ENCODE assay signal across 8 mouse cellular contexts in genomic region chr1:184791109-184791508, GRCm38 (mm10). TPM values are rescaled to one million over a fixed set of nuclear protein-coding genes. Genes with fewer than 3 reads are reported as not detected.
DNase-seq lines count a peak whose midpoint lies in the region; ATAC-seq lines count a peak whose summit lies in the region.

No protein-coding gene starts in this region.

- DNase-seq in hindbrain, embryonic 14.5 days (ENCODE audit: low spot score) = peak; percentile 79
- peak; percentile 44 for DNase-seq in urinary bladder, postnatal 14 days (ENCODE audit: low spot score)
- no peak for DNase-seq in urinary bladder, postnatal 4 days (ENCODE audit: low spot score in 2 of 2)
- DNase-seq in cerebellum, postnatal 10 days = peak; percentile 61 to 73
- peak; percentile 38 for DNase-seq in left cerebral cortex, postnatal 4 days
- peak; percentile 51 for DNase-seq in thymus, postnatal 14 days
- DNase-seq in ovary, postnatal 14 days (ENCODE audit: low spot score) = no peak

- intact Hi-C loops in left cerebral cortex, postnatal 4 days (cut with DNase I) = no loop called here

- no peaks in the 10 kb centered on the region for H3K36me3 ChIP-seq in hindbrain, embryonic 14.5 days (replicated peaks; ENCODE audit: control insufficient read depth, insufficient read depth)
- no peaks in the 10 kb centered on the region for H3K36me3 ChIP-seq in hindbrain, embryonic 16.5 days (ENCODE audit: control insufficient read depth, insufficient read depth, low read length)

- H3K4me2 ChIP-seq in hindbrain, embryonic 14.5 days (replicated peaks) = no peak overlapping the region
- no peak overlapping the region for H3K4me2 ChIP-seq in hindbrain, embryonic 16.5 days (ENCODE audit: low read length)

- WGBS in hindbrain, embryonic 14.5 days = 12% methylated on average over 2 of the region's 2 CpGs
- 11% methylated on average over 2 of the region's 2 CpGs for WGBS in hindbrain, embryonic 16.5 days

- H3K4me1 ChIP-seq in hindbrain, embryonic 14.5 days (replicated peaks; ENCODE audit: control insufficient read depth, insufficient read depth, low read length) = no peaks in the 10 kb centered on the region
- peaks cover 4% of the 10 kb centered on the region; the same call in 1 of the 2 replicates for H3K4me1 ChIP-seq in hindbrain, embryonic 16.5 days (ENCODE audit: control insufficient read depth, insufficient read depth, low read depth, low read length)

- H3K27me3 ChIP-seq in hindbrain, embryonic 14.5 days (ENCODE audit: control insufficient read depth, insufficient read depth, low read length) = no peaks in the 10 kb centered on the region
- H3K27me3 ChIP-seq in hindbrain, embryonic 16.5 days (replicated peaks; ENCODE audit: control insufficient read depth, insufficient read depth, low read length) = peaks cover 3% of the 10 kb centered on the region; the same call in 1 of the 2 replicates

- ATAC-seq in hindbrain, embryonic 14.5 days (ENCODE audit: low FRiP score) = no peak
- no peak for ATAC-seq in hindbrain, embryonic 16.5 days

- H3K4me3 ChIP-seq in hindbrain, embryonic 14.5 days (replicated peaks; ENCODE audit: low read length) = no peak overlapping the region
- no peak overlapping the region for H3K4me3 ChIP-seq in hindbrain, embryonic 16.5 days (ENCODE audit: low read length)

- H3K27ac ChIP-seq in hindbrain, embryonic 14.5 days = no peak overlapping the region
- no peak overlapping the region for H3K27ac ChIP-seq in hindbrain, embryonic 16.5 days (ENCODE audit: low read depth, low read length)

- H3K9me3 ChIP-seq in hindbrain, embryonic 14.5 days (ENCODE audit: control insufficient read depth, low read length) = no peaks in the 10 kb centered on the region
- H3K9me3 ChIP-seq in hindbrain, embryonic 16.5 days (ENCODE audit: control insufficient read depth, low read length) = no peaks in the 10 kb centered on the region

- H3K9ac ChIP-seq in hindbrain, embryonic 14.5 days = no peak overlapping the region
- no peak overlapping the region for H3K9ac ChIP-seq in hindbrain, embryonic 16.5 days (ENCODE audit: low read depth, low read length)

RNA-seq across cellular contexts. Expression of gene Marc1, which starts 20.0 kb away (rescaled TPM):
- polyA plus RNA-seq in hindbrain, embryonic 14.5 days (2014; fragmentation: Nextera tagmentation; extraction: Ambion mirVana) = 0.21 and 0.33 TPM in 2 replicates
- polyA plus RNA-seq in hindbrain, embryonic 16.5 days (2015; fragmentation: Nextera tagmentation; extraction: Ambion mirVana) = 0.24 and 0.30 TPM in 2 replicates
- total RNA-seq in left cerebral cortex, postnatal 4 days (2021) = under 1 TPM in 1 of 2 experiments, not detected in 1; 0.28 TPM

RNA-seq across cellular contexts. Expression of gene Marc2, which starts 55.1 kb away (rescaled TPM):
- polyA plus RNA-seq in hindbrain, embryonic 14.5 days (2014; fragmentation: Nextera tagmentation; extraction: Ambion mirVana) = 141 and 144 TPM in 2 replicates
- polyA plus RNA-seq in hindbrain, embryonic 16.5 days (2015; fragmentation: Nextera tagmentation; extraction: Ambion mirVana) = 121 and 129 TPM in 2 replicates
- 10 to 100 TPM; 84.0 to 86.4 TPM for total RNA-seq in left cerebral cortex, postnatal 4 days (2021)

RNA-seq across cellular contexts. Expression of gene Hlx, which starts 58.7 kb away (rescaled TPM):
- polyA plus RNA-seq in hindbrain, embryonic 14.5 days (2014; fragmentation: Nextera tagmentation; extraction: Ambion mirVana) = 2.0 and 2.8 TPM in 2 replicates
- polyA plus RNA-seq in hindbrain, embryonic 16.5 days (2015; fragmentation: Nextera tagmentation; extraction: Ambion mirVana) = 2.3 and 2.4 TPM in 2 replicates
- total RNA-seq in left cerebral cortex, postnatal 4 days (2021) = 1 to 10 TPM; 1.2 to 1.4 TPM

Comparison
In these comparisons a context has a peak if more than half of its experiments do, and no peak if none do; other contexts are left out.
1. DNase-seq: peak in hindbrain, embryonic 14.5 days (single experiment), urinary bladder, postnatal 14 days (single experiment), cerebellum, postnatal 10 days (2 of 2), left cerebral cortex, postnatal 4 days (single experiment) and thymus, postnatal 14 days (single experiment); none in urinary bladder, postnatal 4 days (0 of 2) and ovary, postnatal 14 days (single experiment).